Mouse (Mus musculus) forebrain, postnatal 0 days (tissue): ENCODE measurements at regions not wholly inside any gene's neighbourhood (a gene's known extent, or its start where the extent isn't known, plus 50 kb on each side); places are given as distances from the start of the nearest gene placed in this dataset.

ENCODE experiments used
- ATAC-seq: fragments of 200-750 bp; cut with Nextera tagmentation; 2 replicates; pipeline ENCODE4 v1.8.0; 2017; ENCODE audit warnings: mild to moderate bottlenecking, moderate library complexity
- DNase-seq: peaks from one replicate; pipeline ENCODE4 v3.0.0-alpha.2; 2015
- H3K27ac ChIP-seq: fragments of 300-500 bp; sonication (generic); 2 replicates; pipeline ENCODE4 v1.5.1; 2014; ENCODE audit warnings: low read depth, mild to moderate bottlenecking, antibody characterized with exemption, low read length, moderate library complexity, mixed read lengths
- H3K27me3 ChIP-seq: fragments of 300-500 bp; sonication (generic); 2 replicates; pipeline ENCODE4 v1.6.1; 2014; ENCODE audit warnings: mild to moderate bottlenecking, low read length, mixed read lengths; ENCODE audit not compliant: insufficient read depth
- H3K36me3 ChIP-seq: fragments of 300-500 bp; sonication (generic); 2 replicates; pipeline ENCODE4 v1.6.1; 2014; ENCODE audit warnings: mild to moderate bottlenecking, moderate library complexity; ENCODE audit not compliant: insufficient read depth
- H3K4me1 ChIP-seq: fragments of 300-500 bp; sonication (generic); 2 replicates; pipeline ENCODE4 v1.6.1; 2014; ENCODE audit warnings: antibody characterized with exemption; ENCODE audit not compliant: insufficient read depth
- H3K4me2 ChIP-seq: fragments of 300-500 bp; sonication (generic); 2 replicates; pipeline ENCODE4 v1.6.1; 2014; ENCODE audit warnings: low read depth, mild to moderate bottlenecking, moderate library complexity
- H3K4me3 ChIP-seq: fragments of 300-500 bp; sonication (generic); 2 replicates; pipeline ENCODE4 v1.5.1; 2014; ENCODE audit warnings: low read depth, low read length, mixed read lengths
- H3K9ac ChIP-seq: fragments of 300-500 bp; sonication (generic); 2 replicates; pipeline ENCODE4 v1.6.1; 2014; ENCODE audit warnings: mild to moderate bottlenecking
- H3K9me3 ChIP-seq: fragments of 300-500 bp; sonication (generic); 2 replicates; pipeline ENCODE4 v1.6.1; 2016; ENCODE audit warnings: low read length
- CTCF ChIP-seq: sonication (generic); IDR thresholded peaks from 2 replicates; pipeline ENCODE4 v1.5.1; 2016; ENCODE audit warnings: antibody characterized with exemption, control low read depth, low read depth
- WGBS: fragments of 180-500 bp; shearing (Covaris S2); extraction: QIAGEN DNeasy Blood & Tissue Kit; methylation state at CpG from one replicate; pipeline ENCODE4 v1.1.7; 2014; 5-methylcytosine and 5-hydroxymethylcytosine counted together

DNA sequence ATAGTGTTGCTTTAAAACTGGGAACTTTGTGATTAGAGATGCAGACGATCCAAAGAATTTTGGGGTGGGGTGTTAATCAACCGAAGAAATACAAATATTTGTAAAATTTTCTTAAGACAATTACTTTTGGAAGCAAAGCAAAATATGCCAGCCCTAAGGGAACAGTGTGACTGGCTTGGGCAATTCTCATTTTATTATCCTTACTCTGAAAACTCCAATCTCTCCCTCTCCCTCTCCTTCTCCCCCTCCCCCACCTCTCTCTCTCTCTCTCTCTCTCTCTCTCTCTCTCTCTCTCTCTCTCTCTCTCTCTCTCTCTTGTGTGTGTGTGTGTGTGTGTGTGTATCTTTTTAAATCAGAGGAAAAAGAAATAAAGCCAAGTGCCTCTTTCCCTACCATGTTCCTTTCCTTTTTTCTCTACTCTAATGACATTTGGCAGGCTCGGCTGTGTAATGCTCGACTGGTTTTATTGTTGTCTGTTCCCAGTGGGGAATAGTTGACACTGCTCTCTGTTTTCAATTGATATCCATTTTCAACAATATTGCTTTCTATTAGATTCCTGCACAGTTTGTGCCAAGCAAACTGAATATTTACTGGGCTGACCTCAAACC is 367.5 kb upstream of the Fam92a start:
- peak overlapping the region; percentile 47 for H3K4me2 ChIP-seq
- peak overlapping the region; percentile 76 for H3K27ac ChIP-seq
- H3K27me3 ChIP-seq: no peaks in the 10 kb centered on the region
- peak overlapping the region; percentile 21 for H3K4me3 ChIP-seq
- no peaks in the 10 kb centered on the region for H3K36me3 ChIP-seq
- peaks cover 9% of the 10 kb centered on the region for H3K4me1 ChIP-seq
- peak; percentile 58 for DNase-seq
- ATAC-seq: peak; percentile 64; the same call in 1 of the 2 replicates
- TF ChIP-seq CTCF: no peak
- no peaks in the 10 kb centered on the region for H3K9me3 ChIP-seq
- 13% methylated on average over 4 of the region's 4 CpGs for WGBS
- H3K9ac ChIP-seq: peak overlapping the region; percentile 47; the same call in 1 of the 2 replicates

DNA sequence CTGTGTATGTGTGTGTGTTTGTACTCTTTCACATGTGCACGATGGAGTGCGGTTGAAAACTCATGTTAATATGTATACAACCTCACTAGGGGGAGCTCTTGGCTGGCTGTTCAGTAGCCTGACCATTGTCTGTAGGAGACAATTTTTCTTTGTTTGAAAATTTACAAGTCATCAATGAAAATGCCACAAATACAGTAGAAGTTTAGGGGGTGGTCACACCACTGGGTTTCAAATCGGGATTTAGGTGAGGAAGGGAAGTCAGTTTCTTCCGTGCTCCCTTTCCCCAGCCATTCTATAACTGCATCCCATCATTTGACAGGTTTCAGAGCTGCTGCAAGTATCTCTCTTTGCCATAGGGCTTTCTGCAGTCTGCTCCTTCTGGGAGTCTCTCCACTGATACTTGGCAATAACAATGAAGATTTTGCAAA is 366.9 kb upstream of the Fam92a start:
- peak overlapping the region; percentile 47 for H3K4me2 ChIP-seq
- H3K4me3 ChIP-seq: peak overlapping the region; percentile 21
- peak overlapping the region; percentile 47 for H3K9ac ChIP-seq
- peak; percentile 90 for DNase-seq
- peaks cover 14% of the 10 kb centered on the region for H3K4me1 ChIP-seq
- H3K36me3 ChIP-seq: no peaks in the 10 kb centered on the region
- peak overlapping the region; percentile 76 for H3K27ac ChIP-seq
- peak; percentile 85 for ATAC-seq
- no peaks in the 10 kb centered on the region for H3K27me3 ChIP-seq
- H3K9me3 ChIP-seq: no peaks in the 10 kb centered on the region
- peak; percentile 83 for TF ChIP-seq CTCF
- 0% methylated on average over 4 of the region's 4 CpGs for WGBS

GRCm38 (mm10) chr4:12538043-12538442 is 366.2 kb upstream of the Fam92a start:
- no peak for TF ChIP-seq CTCF
- WGBS: 57% methylated on average over 5 of the region's 5 CpGs
- no peak overlapping the region for H3K4me3 ChIP-seq
- no peak overlapping the region for H3K27ac ChIP-seq
- peak overlapping the region; percentile 47; the same call in 1 of the 2 replicates for H3K9ac ChIP-seq
- H3K9me3 ChIP-seq: no peaks in the 10 kb centered on the region
- peaks cover 14% of the 10 kb centered on the region for H3K4me1 ChIP-seq
- ATAC-seq (no peak), DNase-seq (peak; percentile 20)
- H3K27me3 ChIP-seq: no peaks in the 10 kb centered on the region
- H3K4me2 ChIP-seq: no peak overlapping the region
- H3K36me3 ChIP-seq: no peaks in the 10 kb centered on the region

- no peaks in the 10 kb centered on the region for H3K9me3 ChIP-seq
- ATAC-seq: peak; percentile 28; the same call in 1 of the 2 replicates
- H3K36me3 ChIP-seq: no peaks in the 10 kb centered on the region
- 5% methylated on average over 2 of the region's 2 CpGs for WGBS
- no peak for DNase-seq
- peak overlapping the region; percentile 25; the same call in 1 of the 2 replicates for H3K9ac ChIP-seq
- 0 out of 2 replicates have a peak overlapping the region, but pooled peaks have one; percentile 31 for H3K27ac ChIP-seq
- H3K4me1 ChIP-seq: peaks cover 12% of the 10 kb centered on the region
- H3K4me2 ChIP-seq: peak overlapping the region; percentile 2; the same call in 1 of the 2 replicates
- no peaks in the 10 kb centered on the region for H3K27me3 ChIP-seq
- no peak for TF ChIP-seq CTCF
- H3K4me3 ChIP-seq: no peak overlapping the region
Measured at GRCm38 (mm10) chr4:12534151-12534550, 362.3 kb upstream of the Fam92a start.

DNA sequence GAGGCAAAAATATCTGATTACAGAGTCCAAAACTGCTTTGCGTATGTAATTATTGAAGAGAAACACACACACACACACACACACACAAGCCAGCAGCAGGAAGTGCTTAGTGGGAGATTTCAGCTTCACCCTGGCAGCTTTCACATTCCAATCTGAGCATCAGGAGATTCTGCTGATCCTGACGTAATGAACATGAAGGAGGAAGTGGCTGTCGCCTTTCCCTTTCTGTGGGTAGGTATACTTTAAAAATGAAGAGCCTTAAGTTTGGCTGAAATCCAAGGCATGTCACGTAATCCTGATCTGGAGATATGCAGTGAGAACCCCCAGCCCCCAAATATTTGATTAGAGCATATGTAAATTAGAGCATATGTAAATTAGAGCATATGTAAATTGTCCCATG is 361.1 kb upstream of the Fam92a start:
- Histone ChIP-seq H3K4me3 (no peak overlapping the region), H3K9ac (no peak overlapping the region), H3K27me3 (no peaks in the 10 kb centered on the region), H3K4me2 (no peak overlapping the region), H3K36me3 (no peaks in the 10 kb centered on the region), H3K9me3 (no peaks in the 10 kb centered on the region), H3K4me1 (peaks cover 10% of the 10 kb centered on the region), H3K27ac (no peak overlapping the region)
- DNase-seq (peak; percentile 42), ATAC-seq (peak; percentile 25; the same call in 1 of the 2 replicates)
- 33% methylated on average over 4 of the region's 4 CpGs for WGBS
- no peak for TF ChIP-seq CTCF

DNA sequence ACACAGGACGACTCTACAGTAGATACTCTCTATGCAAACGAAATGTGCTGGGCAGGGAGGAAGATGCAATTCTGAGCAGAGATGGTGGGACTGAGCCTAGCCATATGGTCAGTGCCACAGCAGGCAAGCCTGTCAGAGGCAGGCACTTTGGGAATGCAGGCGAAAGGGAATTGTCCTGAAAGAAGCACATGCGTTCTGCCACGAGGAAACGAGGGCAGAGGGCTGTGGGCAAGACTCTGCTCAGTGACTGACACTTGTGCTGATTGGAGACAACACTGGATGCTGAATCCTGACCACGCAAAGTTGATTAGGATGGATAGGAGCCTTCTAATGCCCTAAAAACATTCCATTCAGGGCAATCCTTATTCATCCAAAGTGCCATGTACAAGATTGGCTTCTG is 350.5 kb upstream of the Fam92a start:
- no peak for DNase-seq
- WGBS: 54% methylated on average over 7 of the region's 7 CpGs
- no peak overlapping the region for H3K9ac ChIP-seq

DNA sequence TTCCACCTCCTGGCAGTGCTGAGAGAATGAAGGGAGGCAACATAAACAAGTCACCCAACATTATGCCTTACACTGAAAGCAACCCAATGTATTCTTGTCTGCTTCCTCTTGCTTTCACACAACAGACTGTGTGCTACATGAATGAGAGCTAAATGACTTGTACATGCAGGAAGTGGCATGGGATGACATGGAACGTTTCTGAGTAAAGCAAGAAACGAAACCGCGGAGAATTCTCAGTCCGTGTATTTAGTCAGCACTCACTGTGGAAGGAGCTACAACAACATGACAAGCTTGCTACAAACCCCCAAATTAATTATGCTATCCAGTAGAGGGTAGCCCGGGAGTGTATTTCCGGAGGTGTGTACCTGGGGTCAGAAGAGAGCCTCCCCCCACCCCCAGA is 349.4 kb upstream of the Fam92a start:
- WGBS: 72% methylated on average over 7 of the region's 7 CpGs
- H3K27me3 ChIP-seq: no peaks in the 10 kb centered on the region
- no peaks in the 10 kb centered on the region for H3K36me3 ChIP-seq
- no peaks in the 10 kb centered on the region for H3K9me3 ChIP-seq
- no peak overlapping the region for H3K4me3 ChIP-seq
- no peak overlapping the region for H3K27ac ChIP-seq
- DNase-seq (no peak), ATAC-seq (no peak)
- TF ChIP-seq CTCF: no peak
- H3K9ac ChIP-seq: no peak overlapping the region
- no peaks in the 10 kb centered on the region for H3K4me1 ChIP-seq
- no peak overlapping the region for H3K4me2 ChIP-seq

More for the DNA sequence above, 350.5 kb upstream of the Fam92a start:
- ATAC-seq: no peak
- Histone ChIP-seq H3K4me1 (no peaks in the 10 kb centered on the region), H3K4me2 (no peak overlapping the region), H3K36me3 (no peaks in the 10 kb centered on the region), H3K27ac (no peak overlapping the region), H3K27me3 (no peaks in the 10 kb centered on the region), H3K9me3 (no peaks in the 10 kb centered on the region), H3K4me3 (no peak overlapping the region)
- TF ChIP-seq CTCF: no peak
